Mouse (Mus musculus) bone marrow, adult 2 months (tissue): ENCODE results near the gene Acaca.

Experiments
- CTCF ChIP-seq: fragments of 200-500 bp; IDR thresholded peaks from 2 replicates; pipeline ENCODE4 v1.5.1; 2011; ENCODE audit warnings: low read length, control low read depth; ENCODE audit not compliant: control insufficient read depth, insufficient read depth
- POLR2A ChIP-seq: fragments of 200-500 bp; IDR thresholded peaks from 2 replicates; pipeline ENCODE4 v1.6.1; 2011; ENCODE audit warnings: low read depth, mild to moderate bottlenecking, control low read depth, low read length, borderline replicate concordance; ENCODE audit not compliant: control insufficient read depth

GRCm38 (mm10) chr11:84332860-84333259, 203.4 kb downstream of the Acaca start:
- no peak for TF ChIP-seq CTCF
- no peak for TF ChIP-seq POLR2A
